Mouse (Mus musculus) adrenal gland, postnatal 4 days (tissue): ENCODE measurements around the gene Szt2. TPM values are rescaled to one million over a fixed set of nuclear protein-coding genes. Genes with fewer than 3 reads are reported as not detected.
A peak's percentile ranks its signal among the peaks of the same experiment; 100 is the strongest.

ENCODE experiments used
- DNase-seq, 2 experiments: peaks; one replicate each; pipeline ENCODE4 v3.0.0; 2021 to 2022; ENCODE audit warnings: low spot score in 2 of 2, mixed read lengths in 2 of 2
- total RNA-seq, 2 experiments: library from RNA; stranded (reverse); gene quantifications; 2 replicates each; pipeline ENCODE4 v1.2.3; 2021

Gene Szt2
- total RNA-seq, 2 experiments from 2014 or later, result 38.6 to 39.3 TPM

DNA sequence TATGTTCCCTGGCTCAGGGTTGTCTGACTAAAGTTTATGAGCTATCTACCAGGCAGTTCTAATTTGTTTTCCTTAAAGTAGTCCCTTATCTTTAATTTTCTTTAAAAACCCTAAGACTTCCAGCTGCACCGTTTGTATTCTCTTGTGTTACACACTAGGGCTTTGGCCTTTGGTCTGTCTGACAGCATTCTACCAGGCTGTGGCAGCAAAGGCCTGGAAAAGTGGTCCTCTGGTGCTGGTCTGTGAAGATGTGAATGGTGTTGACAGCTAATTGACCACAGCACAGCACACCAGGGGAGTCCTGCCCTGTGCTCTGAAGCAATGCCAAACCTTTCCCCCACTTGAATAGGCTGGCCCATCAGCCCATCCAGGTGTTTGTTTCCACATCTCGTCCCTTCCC is 6.7 kb upstream of the Szt2 start:
- DNase-seq, result no peak

DNA sequence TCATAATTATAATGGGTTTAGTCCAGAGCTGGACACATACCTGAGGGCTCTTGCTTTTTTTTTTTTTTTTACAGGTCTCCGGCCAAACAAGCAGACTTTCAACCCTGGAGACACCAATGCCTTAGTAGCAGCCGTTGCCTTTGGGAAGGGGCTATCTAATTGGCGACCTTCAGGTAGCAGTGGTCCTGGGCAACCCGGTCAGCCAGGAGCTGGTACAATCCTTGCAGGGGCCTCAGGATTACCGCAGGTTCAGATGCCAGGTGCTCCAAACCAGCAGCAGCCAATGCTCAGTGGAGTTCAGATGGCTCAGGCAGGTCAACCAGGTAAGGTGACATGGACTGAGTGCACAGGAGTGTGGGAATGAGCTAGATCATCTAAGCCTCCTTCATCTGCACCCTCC is 4.5 kb upstream of the Szt2 start:
- no peak for DNase-seq

- no peak for DNase-seq
Observed at GRCm38 (mm10) chr4:118410871-118411270, 1.8 kb upstream of the Szt2 start.

DNA sequence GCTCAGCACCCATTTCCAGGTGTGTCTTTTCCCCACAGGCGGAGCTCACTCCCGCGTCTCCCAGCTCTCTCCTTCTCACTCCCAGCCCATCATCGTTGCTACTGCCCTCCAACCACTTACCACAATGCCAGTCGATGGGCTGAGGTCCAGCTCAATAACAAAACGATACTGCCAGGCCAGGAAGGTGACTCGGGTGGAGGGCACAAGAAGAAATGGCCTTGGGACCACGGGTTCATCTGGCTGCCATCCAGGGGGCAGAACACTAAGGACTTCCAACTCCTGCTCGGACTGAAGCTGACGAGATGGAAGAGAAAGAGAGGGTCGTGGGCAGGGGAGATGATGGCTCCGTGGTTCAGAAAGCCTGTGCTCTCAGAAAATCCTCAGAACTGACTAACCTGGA is 6.4 kb downstream of the Szt2 start:
- DNase-seq, result no peak

- DNase-seq, result no peak
Observed at GRCm38 (mm10) chr4:118401918-118402317, 7.2 kb downstream of the Szt2 start.

GRCm38 (mm10) chr4:118401421-118401820 is 7.7 kb downstream of the Szt2 start:
- DNase-seq, result no peak

GRCm38 (mm10) chr4:118398400-118398799 is 10.7 kb downstream of the Szt2 start:
- no peak for DNase-seq

DNA sequence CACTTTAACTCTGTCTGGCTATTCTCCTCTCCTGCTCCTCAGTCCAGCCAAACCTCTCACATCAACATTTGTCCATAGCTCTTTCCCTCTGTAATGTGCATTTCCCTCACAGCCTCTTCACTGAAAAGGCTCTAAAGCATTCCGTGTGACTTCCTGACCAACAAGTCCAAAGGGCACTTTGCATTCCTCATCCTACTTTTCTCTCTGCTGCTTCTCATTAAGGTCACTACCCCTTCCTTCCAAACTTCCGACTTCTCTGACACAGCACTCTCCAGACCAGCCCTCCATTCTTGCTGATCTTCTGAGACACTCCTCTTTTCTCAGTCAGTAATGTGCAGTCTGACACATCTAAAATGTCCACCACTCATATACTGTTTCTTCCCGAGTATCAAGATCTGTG is 12.6 kb downstream of the Szt2 start:
- no peak for DNase-seq

DNA sequence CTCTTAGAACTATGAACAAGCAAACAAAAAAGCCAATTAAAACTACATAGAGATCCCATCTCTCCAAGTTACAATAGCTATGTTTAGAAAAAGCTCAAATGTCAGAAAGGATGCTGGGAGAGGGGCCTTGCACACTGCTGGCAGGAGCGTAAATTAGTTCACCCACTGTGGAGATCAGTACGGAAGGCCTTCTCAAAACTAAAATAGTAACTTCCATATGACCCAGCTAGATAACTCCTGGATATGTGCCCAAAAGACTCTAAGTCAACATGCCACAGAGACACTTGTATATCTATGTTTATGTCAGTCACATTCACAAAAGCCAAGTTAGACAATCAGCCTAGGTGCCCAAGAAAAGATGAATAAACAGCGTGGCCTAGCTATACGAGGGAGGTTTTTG is 13.8 kb downstream of the Szt2 start:
- no peak for DNase-seq

GRCm38 (mm10) chr4:118394505-118394904 is 14.6 kb downstream of the Szt2 start:
- no peak for DNase-seq

DNA sequence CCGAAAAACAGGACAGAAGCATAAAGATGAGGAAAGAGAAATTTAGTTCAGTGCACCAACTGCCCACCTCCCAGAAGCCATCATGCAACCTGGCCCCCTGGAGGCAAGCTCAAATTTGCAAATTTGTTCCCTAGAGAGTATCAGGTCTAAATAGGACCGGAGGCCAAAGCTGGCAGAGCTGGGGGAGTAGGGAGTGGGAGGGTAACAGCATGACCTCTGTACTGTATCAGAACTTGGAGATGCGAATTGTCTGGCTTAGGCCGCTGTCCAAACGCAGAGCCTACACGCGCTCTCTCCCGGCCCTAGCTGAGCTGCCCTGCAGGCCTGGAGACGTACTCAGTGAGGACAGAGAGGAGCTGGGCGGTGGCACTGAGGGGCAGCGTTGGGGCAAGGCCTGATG is 18.9 kb downstream of the Szt2 start:
- no peak for DNase-seq

DNA sequence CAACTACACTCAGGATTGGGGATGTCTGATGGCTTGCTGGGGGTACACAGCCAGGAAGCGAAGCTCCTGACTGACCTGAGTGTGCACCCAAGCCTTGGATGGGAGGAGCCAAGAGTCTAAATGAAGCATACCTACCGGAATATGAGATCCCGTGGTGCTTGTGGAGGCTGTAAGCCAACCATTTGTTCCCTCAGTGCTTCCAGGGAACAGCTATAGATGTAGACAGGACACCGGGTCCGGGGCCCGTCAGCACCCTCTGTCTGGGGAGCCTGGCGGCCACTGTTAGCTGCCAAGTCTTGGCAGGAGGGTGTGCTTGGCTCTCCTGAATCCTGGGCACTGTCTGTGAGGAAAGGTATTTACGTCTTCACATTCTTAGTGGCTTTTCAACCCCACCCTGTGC is 21.8 kb downstream of the Szt2 start:
- DNase-seq, result no peak

GRCm38 (mm10) chr4:118383271-118383670 is 25.8 kb downstream of the Szt2 start:
- DNase-seq, result no peak

- no peak for DNase-seq
Observed at GRCm38 (mm10) chr4:118375999-118376398, 33.1 kb downstream of the Szt2 start.

- DNase-seq, result no peak
Observed at GRCm38 (mm10) chr4:118371822-118372221, 37.3 kb downstream of the Szt2 start.

- DNase-seq, result no peak
Observed at GRCm38 (mm10) chr4:118368616-118369015, 40.5 kb downstream of the Szt2 start.

- DNase-seq, result no peak
Observed at GRCm38 (mm10) chr4:118367551-118367950, 41.5 kb downstream of the Szt2 start.

DNA sequence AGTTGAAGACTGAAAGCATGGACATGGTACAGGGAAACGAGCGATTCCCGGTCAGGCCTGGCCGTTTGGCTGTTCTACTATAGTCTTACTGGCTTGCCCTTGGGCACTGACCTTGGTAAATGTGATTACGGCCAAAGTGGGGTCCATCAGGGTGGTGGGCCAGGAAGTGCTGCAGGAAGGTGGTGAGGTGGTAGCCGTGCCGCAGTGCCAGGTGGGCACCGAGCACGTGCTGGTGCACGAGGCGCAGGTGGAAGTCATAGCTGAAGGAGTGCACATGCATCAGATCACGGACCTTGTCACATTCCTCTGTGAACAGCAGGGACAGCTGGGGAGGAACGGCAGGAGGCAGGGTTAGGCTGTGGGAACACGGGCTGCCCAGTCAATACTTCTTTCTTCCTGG is 43.1 kb downstream of the Szt2 start:
- DNase-seq, result no peak

GRCm38 (mm10) chr4:118364641-118365040 is 44.4 kb downstream of the Szt2 start:
- no peak for DNase-seq

GRCm38 (mm10) chr4:118363985-118364384 is 45.1 kb downstream of the Szt2 start:
- no peak for DNase-seq

GRCm38 (mm10) chr4:118362879-118363278 is 46.2 kb downstream of the Szt2 start:
- DNase-seq, result no peak

DNA sequence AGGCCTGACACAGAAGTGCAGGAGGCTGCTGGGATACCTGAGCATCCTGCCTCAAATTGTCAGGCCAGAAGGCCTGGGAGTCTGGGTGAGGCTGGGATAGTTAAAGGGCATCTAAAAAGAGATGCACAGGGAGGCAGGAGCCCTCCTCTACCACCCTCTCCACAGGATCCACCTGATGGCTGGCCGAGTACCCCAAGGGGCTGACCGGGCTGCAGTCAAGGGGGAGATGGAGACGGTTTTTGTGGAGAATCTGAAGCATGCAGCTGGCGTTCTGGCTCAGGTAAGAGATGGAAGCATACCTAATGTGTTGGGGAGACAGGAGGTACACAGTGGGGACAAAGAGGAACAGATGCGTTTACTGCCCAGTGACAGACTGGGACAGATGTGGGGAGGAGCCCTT is 47.6 kb downstream of the Szt2 start:
- no peak for DNase-seq

DNA sequence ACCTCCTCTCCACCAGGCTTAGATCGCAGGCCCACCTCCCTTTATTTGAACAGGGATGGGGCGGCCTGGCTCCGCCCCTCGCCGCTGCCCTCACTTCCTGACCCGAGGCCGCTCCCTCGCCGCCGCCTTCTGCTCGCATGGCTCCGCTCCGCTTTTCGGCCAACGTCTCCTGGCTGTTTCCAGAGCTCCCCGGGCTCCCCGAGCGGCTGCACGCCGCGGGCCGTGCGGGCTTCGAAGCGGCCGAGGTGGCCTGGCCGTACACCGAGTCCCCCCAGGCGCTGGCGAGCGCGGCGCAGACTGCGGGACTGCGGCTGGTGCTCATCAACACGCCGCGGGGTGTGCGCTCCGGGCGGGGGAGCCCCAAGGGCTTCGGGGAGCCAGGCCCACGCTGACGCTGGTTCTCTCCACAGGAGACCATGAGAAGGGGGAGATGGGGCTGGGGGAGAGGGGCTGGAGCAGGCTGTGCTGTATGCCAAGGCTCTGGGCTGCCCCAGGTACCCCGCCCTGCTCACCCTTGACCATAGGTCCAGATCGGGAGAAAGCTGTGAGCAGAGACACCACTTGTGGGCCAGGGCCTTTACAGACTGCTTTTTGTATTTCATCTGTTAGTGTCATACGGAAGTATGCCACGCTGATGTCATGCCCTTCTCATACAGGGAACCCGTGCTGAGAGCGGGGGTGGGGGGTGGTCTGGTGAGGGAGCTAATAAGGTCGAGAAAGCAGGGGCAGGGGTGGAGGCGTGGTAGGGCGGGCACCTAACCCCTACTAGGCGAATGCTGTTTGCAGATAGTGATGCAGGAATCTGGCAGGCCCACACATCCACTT is 49.0 kb downstream of the Szt2 start:
- peak; percentile 51 to 64 for DNase-seq
